Comparison of ENCODE assay signal across 12 mouse cellular contexts in the genomic region with DNA sequence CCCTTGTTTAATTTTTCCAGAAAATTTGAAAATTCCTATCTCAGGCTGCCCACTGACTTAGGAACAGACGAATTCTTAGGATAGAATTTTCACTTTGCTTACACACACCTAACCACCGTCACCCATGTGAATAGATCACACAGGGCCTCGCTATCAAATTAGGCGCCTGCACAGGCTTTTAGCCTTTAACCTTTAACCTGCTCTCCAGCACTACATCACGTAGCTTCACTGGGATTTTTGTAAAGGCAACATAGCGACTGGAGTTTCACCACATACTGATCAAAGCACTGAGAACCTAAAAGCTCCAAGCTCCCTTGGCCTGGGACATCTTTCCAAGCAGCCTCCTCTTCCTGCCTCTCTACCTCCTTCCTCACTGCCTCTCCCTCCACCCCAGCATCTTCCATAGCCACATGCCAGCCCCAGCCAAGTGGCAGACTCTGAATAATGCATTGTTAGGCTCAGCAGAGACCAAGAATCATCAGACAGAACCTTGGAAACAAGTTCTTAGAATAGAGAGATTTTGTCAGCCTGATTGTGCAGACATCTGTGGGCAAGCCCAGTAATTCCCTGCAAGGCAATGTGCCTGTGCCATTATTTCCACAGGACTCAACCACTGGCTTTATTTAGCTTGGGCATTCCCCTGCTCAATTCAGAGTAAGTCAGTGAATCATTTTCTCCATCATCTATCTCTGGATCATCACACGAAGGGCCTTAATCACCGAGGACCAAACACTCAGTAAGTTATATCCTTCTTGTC. TPM values are rescaled to one million over a fixed set of nuclear protein-coding genes. Genes with fewer than 3 reads are reported as not detected.
DNase-seq lines count a peak whose midpoint lies in the region; ATAC-seq and TF ChIP-seq lines count a peak whose summit lies in the region.
"Had no signal": no experiment of that assay in that cellular context is flagged by ENCODE, and none has a peak within 500 bp of the region (broad histone marks: within the 10 kb centered on the region; RNA-seq: fewer than 3 reads in every experiment).

No protein-coding gene starts in this region.

- no peak overlapping the region for H3K9ac ChIP-seq in neural tube, embryonic 15.5 days (replicated peaks)
- H3K9ac ChIP-seq: midbrain, embryonic 12.5 days had no signal

- WGBS in neural tube, embryonic 15.5 days, result 65% methylated on average over 8 of the region's 8 CpGs

- DNase-seq in left cerebral cortex, adult 9 months (ENCODE audit: low spot score in 2 of 2), result peak; percentile 29 to 40
- no peak for DNase-seq in left cerebral cortex, adult 2 months (ENCODE audit: extremely low spot score in 1 of 2, low spot score in 2 of 2)
- peak; percentile 70 for DNase-seq in brain, embryonic 14.5 days (ENCODE audit: low read depth)
- peak; percentile 31 to 58 for DNase-seq in frontal cortex, postnatal 36 days (ENCODE audit: low spot score in 2 of 2)
- peak; percentile 8 for DNase-seq in right cerebral cortex, postnatal 14 days
- DNase-seq in MN1 (ENCODE audit: low spot score), result no peak
- DNase-seq: cerebellum, postnatal 36 days; kidney, postnatal 10 days had no signal

- H3K27me3 ChIP-seq in neural tube, embryonic 15.5 days (replicated peaks), result no peaks in the 10 kb centered on the region
- H3K27me3 ChIP-seq: midbrain, embryonic 12.5 days had no signal

- H3K36me3 ChIP-seq in neural tube, embryonic 15.5 days, result no peaks in the 10 kb centered on the region

- ATAC-seq in neural tube, embryonic 15.5 days (ENCODE audit: low FRiP score), result no peak
- ATAC-seq: activated CD4-positive, CD25-positive, alpha-beta regulatory T cell, adult 4 months had no signal

- intact Hi-C loops in left cerebral cortex, adult 2 months (cut with DNase I), result no loop called here

- H3K4me1 ChIP-seq in neural tube, embryonic 15.5 days, result peaks cover 5% of the 10 kb centered on the region; the same call in 1 of the 2 replicates

- H3K27ac ChIP-seq in left cerebral cortex, adult 2 months, result no peak overlapping the region
- H3K27ac ChIP-seq in neural tube, embryonic 15.5 days (replicated peaks), result no peak overlapping the region
- H3K27ac ChIP-seq: midbrain, embryonic 12.5 days had no signal

- no peak overlapping the region for H3K4me2 ChIP-seq in neural tube, embryonic 15.5 days
- H3K4me2 ChIP-seq: midbrain, embryonic 12.5 days had no signal

- H3K9me3 ChIP-seq in neural tube, embryonic 15.5 days (replicated peaks), result no peaks in the 10 kb centered on the region
- H3K9me3 ChIP-seq: midbrain, embryonic 12.5 days had no signal

- no peak overlapping the region for H3K4me3 ChIP-seq in left cerebral cortex, adult 2 months
- H3K4me3 ChIP-seq in neural tube, embryonic 15.5 days (replicated peaks), result no peak overlapping the region
- H3K4me3 ChIP-seq: erythroblast, embryonic 14.5 days; midbrain, embryonic 12.5 days had no signal

- no peak for TF ChIP-seq CTCF in left cerebral cortex, adult 2 months (IDR thresholded peaks at IDR 0.05)
- TF ChIP-seq CTCF in brain, embryonic 14.5 days (IDR thresholded peaks at IDR 0.05; ENCODE audit: borderline replicate concordance, extremely low read depth, insufficient read depth, insufficient read length), result no peak

- no peak for TF ChIP-seq POLR2A in brain, embryonic 14.5 days (IDR thresholded peaks at IDR 0.05; ENCODE audit: borderline replicate concordance, extremely low read depth, insufficient read depth, insufficient read length, poor library complexity, severe bottlenecking)

RNA-seq across cellular contexts. Expression of a gene that starts 17.8 kb away (rescaled TPM):
- total RNA-seq in left cerebral cortex, adult 2 months (2021), result 10 to 100 TPM in 1 of 2 experiments, 1 to 10 TPM in 1; 8.9 to 12.5 TPM
- 13.6 and 18.9 TPM in 2 replicates for polyA plus RNA-seq in brain, embryonic 14.5 days (2012; rRNA removed)
- polyA plus RNA-seq in neural tube, embryonic 15.5 days (2015; fragmentation: Nextera tagmentation; extraction: Ambion mirVana), result 10.2 and 13.2 TPM in 2 replicates
- polyA plus RNA-seq: erythroblast, embryonic 14.5 days had no signal

Comparison
In these comparisons a context has a peak if more than half of its experiments do, and no peak if none do; other contexts are left out.
1. DNase-seq: peak in left cerebral cortex, adult 9 months (2 of 2), brain, embryonic 14.5 days (single experiment), frontal cortex, postnatal 36 days (2 of 2) and right cerebral cortex, postnatal 14 days (single experiment); none in left cerebral cortex, adult 2 months (0 of 2) and MN1 (single experiment).